In the genomic region with DNA sequence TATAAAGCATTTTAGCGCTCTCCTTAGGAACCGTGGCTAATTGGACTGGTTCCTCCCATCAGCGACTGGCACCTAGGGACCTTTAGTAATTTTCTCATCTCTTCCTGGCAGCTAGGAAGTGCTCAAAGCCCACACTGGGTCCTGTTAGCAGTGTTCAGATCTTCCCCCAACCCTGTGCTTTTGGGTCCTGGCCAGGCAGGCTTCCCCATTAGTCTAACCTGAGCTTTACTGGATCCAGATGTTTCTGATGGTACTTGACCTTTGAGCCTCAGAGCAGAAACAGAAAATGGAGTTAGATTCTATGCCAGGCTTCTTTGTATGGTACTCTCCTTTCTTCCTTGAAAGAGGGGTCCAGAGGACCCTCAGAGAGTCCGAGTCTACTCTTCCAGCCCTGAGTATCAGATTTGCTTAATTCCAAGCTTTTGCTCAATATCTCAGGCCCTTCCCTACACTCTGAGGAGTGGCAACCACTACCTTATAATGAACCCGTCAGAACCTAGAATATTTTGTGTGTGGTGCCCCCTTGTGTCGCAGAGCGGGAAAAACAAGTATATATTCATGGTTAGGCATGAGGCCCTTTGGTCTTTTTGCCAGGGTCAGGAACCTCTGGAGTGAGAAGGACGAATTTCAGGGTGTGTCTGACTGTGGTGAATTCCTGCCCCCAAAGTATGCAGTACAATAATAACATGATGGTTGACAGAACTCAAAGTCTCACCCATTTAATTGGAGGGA, we compare ENCODE assay signal across 8 mouse cellular contexts. TPM values are rescaled to one million over a fixed set of nuclear protein-coding genes. Genes with fewer than 3 reads are reported as not detected.
DNase-seq lines count a peak whose midpoint lies in the region; ATAC-seq and TF ChIP-seq lines count a peak whose summit lies in the region.

No protein-coding gene starts in this region.

- no peak overlapping the region for H3K9ac ChIP-seq in intestine, embryonic 16.5 days (ENCODE audit: low read depth, low read length)

- no peaks in the 10 kb centered on the region for H3K9me3 ChIP-seq in intestine, embryonic 16.5 days (ENCODE audit: control insufficient read depth, low read length)

- peak; percentile 41 for DNase-seq in gastrocnemius, postnatal 10 days
- no peak for DNase-seq in gastrocnemius, postnatal 4 days (ENCODE audit: low spot score in 2 of 2)
- DNase-seq in urinary bladder, postnatal 36 days (ENCODE audit: low spot score in 2 of 2) = peak; percentile 11 to 32
- no peak for DNase-seq in urinary bladder, adult 2 months (ENCODE audit: low spot score)
- peak; percentile 57 for DNase-seq in lung, adult 2 months

- peaks cover 2% of the 10 kb centered on the region; the same call in 1 of the 2 replicates for H3K4me1 ChIP-seq in cortical plate, adult 2 months (ENCODE audit: control insufficient read depth, insufficient read depth, low read length)
- H3K4me1 ChIP-seq in intestine, embryonic 16.5 days (ENCODE audit: control insufficient read depth, insufficient read depth, low read length) = peaks cover 4% of the 10 kb centered on the region
- peaks cover 7% of the 10 kb centered on the region; the same call in 1 of the 2 replicates for H3K4me1 ChIP-seq in lung, adult 2 months (ENCODE audit: control insufficient read depth, insufficient read depth, low read length)
- H3K4me1 ChIP-seq in small intestine, adult 2 months (ENCODE audit: control insufficient read depth, insufficient read depth, insufficient read length, low read length) = no peaks in the 10 kb centered on the region; the same call in 1 of the 2 replicates

- TF ChIP-seq CTCF in cortical plate, adult 2 months (IDR thresholded peaks at IDR 0.05; ENCODE audit: extremely low read depth, insufficient read depth, low read length) = peak; percentile 58
- 0 out of 2 replicates have a peak, but pooled peaks have one; percentile 1 for TF ChIP-seq CTCF in lung, adult 2 months (IDR thresholded peaks at IDR 0.05; ENCODE audit: insufficient read depth, low read length)
- peak; percentile 24; the same call in 1 of the 2 replicates for TF ChIP-seq CTCF in small intestine, adult 2 months (IDR thresholded peaks at IDR 0.05; ENCODE audit: extremely low read depth, insufficient read length, insufficient replicate concordance, low read depth, low read length)

- WGBS in intestine, embryonic 16.5 days = 33% methylated on average over 8 of the region's 8 CpGs
- WGBS in lung, adult 2 months = 32% methylated on average over 8 of the region's 8 CpGs
- 24% methylated on average over 8 of the region's 8 CpGs for WGBS in small intestine, adult 2 months

- H3K27me3 ChIP-seq in intestine, embryonic 16.5 days (replicated peaks; ENCODE audit: control insufficient read depth, insufficient read depth, low read length) = no peaks in the 10 kb centered on the region
- no peaks in the 10 kb centered on the region for H3K27me3 ChIP-seq in small intestine, adult 2 months (ENCODE audit: control insufficient read depth, insufficient read depth, low read length)

- H3K36me3 ChIP-seq in intestine, embryonic 16.5 days (ENCODE audit: control insufficient read depth, insufficient read depth, low read length) = no peaks in the 10 kb centered on the region
- no peaks in the 10 kb centered on the region for H3K36me3 ChIP-seq in small intestine, adult 2 months (ENCODE audit: control insufficient read depth, insufficient read depth, low read length)

- H3K27ac ChIP-seq in cortical plate, adult 2 months (ENCODE audit: insufficient read depth, low read length) = no peak overlapping the region
- H3K27ac ChIP-seq in intestine, embryonic 16.5 days (ENCODE audit: low read length) = no peak overlapping the region
- no peak overlapping the region for H3K27ac ChIP-seq in small intestine, adult 2 months (ENCODE audit: insufficient read depth, low read depth, low read length)

- H3K4me3 ChIP-seq in cortical plate, adult 2 months (ENCODE audit: insufficient read depth, low read length) = no peak overlapping the region
- no peak overlapping the region for H3K4me3 ChIP-seq in intestine, embryonic 16.5 days (ENCODE audit: low read length)
- H3K4me3 ChIP-seq in lung, adult 2 months (replicated peaks; ENCODE audit: extremely low read depth, low read depth, low read length) = no peak overlapping the region
- H3K4me3 ChIP-seq in small intestine, adult 2 months (ENCODE audit: low read depth, low read length) = no peak overlapping the region

- no peak overlapping the region for H3K4me2 ChIP-seq in intestine, embryonic 16.5 days (ENCODE audit: low read depth, low read length)

- ATAC-seq in intestine, embryonic 16.5 days = peak; percentile 50; the same call in 1 of the 2 replicates

- no peak for TF ChIP-seq POLR2A in cortical plate, adult 2 months (IDR thresholded peaks at IDR 0.05; ENCODE audit: extremely low read depth, insufficient read depth, low read length)
- no peak for TF ChIP-seq POLR2A in lung, adult 2 months (IDR thresholded peaks at IDR 0.05; ENCODE audit: borderline replicate concordance, extremely low read depth, low read depth, low read length)
- no peak for TF ChIP-seq POLR2A in small intestine, adult 2 months (IDR thresholded peaks at IDR 0.05; ENCODE audit: low read depth, low read length)

RNA-seq across cellular contexts. Expression of gene Rims3, which starts 32.9 kb away (rescaled TPM):
- under 1 TPM; 0.20 to 0.40 TPM for total RNA-seq in gastrocnemius, postnatal 10 days (2021)
- under 1 TPM; 0.47 to 0.52 TPM for total RNA-seq in gastrocnemius, postnatal 4 days (2021)
- 0.19 and 0.28 TPM in 2 replicates for polyA plus RNA-seq in urinary bladder, adult 2 months (2012; rRNA removed)
- 95.7 and 102 TPM in 2 replicates for polyA plus RNA-seq in cortical plate, adult 2 months (2012; rRNA removed)
- polyA plus RNA-seq in intestine, embryonic 16.5 days (2015; fragmentation: Nextera tagmentation; extraction: Ambion mirVana) = 0.82 and 0.88 TPM in 2 replicates
- 0.94 and 1.4 TPM in 2 replicates for polyA plus RNA-seq in lung, adult 2 months (2012; rRNA removed)
- 0.30 and 0.51 TPM in 2 replicates for polyA plus RNA-seq in small intestine, adult 2 months (2012; rRNA removed)

RNA-seq across cellular contexts. Expression of gene Exo5, which starts 37.3 kb away (rescaled TPM):
- 1 to 10 TPM; 3.9 to 6.5 TPM for total RNA-seq in gastrocnemius, postnatal 10 days (2021)
- total RNA-seq in gastrocnemius, postnatal 4 days (2021) = 1 to 10 TPM; 7.4 to 7.9 TPM
- 14.6 and 15.7 TPM in 2 replicates for polyA plus RNA-seq in urinary bladder, adult 2 months (2012; rRNA removed)
- polyA plus RNA-seq in cortical plate, adult 2 months (2012; rRNA removed) = 11.3 and 12.2 TPM in 2 replicates
- 23.9 and 26.9 TPM in 2 replicates for polyA plus RNA-seq in intestine, embryonic 16.5 days (2015; fragmentation: Nextera tagmentation; extraction: Ambion mirVana)
- polyA plus RNA-seq in lung, adult 2 months (2012; rRNA removed) = 3.3 and 5.4 TPM in 2 replicates
- 1.3 and 2.8 TPM in 2 replicates for polyA plus RNA-seq in small intestine, adult 2 months (2012; rRNA removed)

RNA-seq across cellular contexts. Expression of gene Nfyc, which starts 56.2 kb away (rescaled TPM):
- 10 to 100 TPM; 47.2 to 55.8 TPM for total RNA-seq in gastrocnemius, postnatal 10 days (2021)
- total RNA-seq in gastrocnemius, postnatal 4 days (2021) = 10 to 100 TPM; 51.1 to 55.6 TPM
- 69.4 and 76.6 TPM in 2 replicates for polyA plus RNA-seq in urinary bladder, adult 2 months (2012; rRNA removed)
- 87.5 and 88.5 TPM in 2 replicates for polyA plus RNA-seq in cortical plate, adult 2 months (2012; rRNA removed)
- polyA plus RNA-seq in intestine, embryonic 16.5 days (2015; fragmentation: Nextera tagmentation; extraction: Ambion mirVana) = 82.0 and 85.8 TPM in 2 replicates
- polyA plus RNA-seq in lung, adult 2 months (2012; rRNA removed) = 120 and 143 TPM in 2 replicates
- polyA plus RNA-seq in small intestine, adult 2 months (2012; rRNA removed) = 103 and 247 TPM in 2 replicates

Comparison
In these comparisons a context has a peak if more than half of its experiments do, and no peak if none do; other contexts are left out.
1. DNase-seq: peak in gastrocnemius, postnatal 10 days (single experiment), urinary bladder, postnatal 36 days (2 of 2) and lung, adult 2 months (single experiment); none in gastrocnemius, postnatal 4 days (0 of 2) and urinary bladder, adult 2 months (single experiment).
2. CTCF ChIP-seq: peak in every context shown above with its lines; median percentile 58 in cortical plate, adult 2 months; 24 in small intestine, adult 2 months; 1 in lung, adult 2 months.
3. RNA of gene Rims3, which starts 32.9 kb away (polyA plus RNA-seq): 95.7 to 102 TPM in cortical plate, adult 2 months; 0.94 to 1.4 TPM in lung, adult 2 months, 0.82 to 0.88 TPM in intestine, embryonic 16.5 days, 0.30 to 0.51 TPM in small intestine, adult 2 months and 0.19 to 0.28 TPM in urinary bladder, adult 2 months; every median in the first group is over 10 times any median in the second.